Mouse (Mus musculus): Measurements from ENCODE around the gene Fads6.

- no peak for TF ChIP-seq CTCF (IDR thresholded peaks at IDR 0.05; ENCODE audit: extremely low read depth, insufficient read length, insufficient replicate concordance, low read depth, low read length)
- TF ChIP-seq POLR2A (IDR thresholded peaks at IDR 0.05; ENCODE audit: low read depth, low read length), result no peak
These were observed 47.5 kb upstream of the Fads6 start for GRCm38 (mm10) chr11:115344967-115345366.

Data from small intestine, adult 2 months (tissue).